Mouse (Mus musculus): ENCODE results near the gene Muc4.

Gene Muc4

GRCm38 (mm10) chr16:32807408-32808185 lies 71.9 kb downstream of the Muc4 start:
- no peak for DNase-seq

DNA sequence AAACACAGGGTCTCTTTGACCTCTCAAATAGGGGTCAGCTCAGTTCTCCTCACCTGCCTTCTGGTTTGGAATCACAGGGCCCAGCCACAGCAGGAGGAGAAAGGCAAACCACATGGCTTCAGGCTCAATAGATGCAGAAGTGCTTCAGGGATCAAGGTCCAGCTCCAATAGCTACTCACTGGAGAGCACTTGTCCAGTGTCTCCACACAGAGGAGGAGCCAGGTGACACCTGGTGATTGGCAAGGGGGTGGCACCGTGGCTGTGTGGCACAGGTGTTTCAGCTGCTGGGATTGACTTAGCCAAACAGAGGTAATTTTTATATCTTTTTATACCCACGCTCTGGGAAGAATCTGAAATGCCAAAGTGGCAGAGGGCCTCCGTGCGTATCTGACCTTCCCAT lies 74.6 kb downstream of the Muc4 start, which contains the start of gene Smbd1:
TSS of gene Smbd1 (minus strand) at position 157 of the 400 bp plus-strand sequence.
- DNase-seq = no peak

- DNase-seq = peak; percentile 88
Measured at GRCm38 (mm10) chr16:32812888-32813361, 77.2 kb downstream of the Muc4 start.

DNA sequence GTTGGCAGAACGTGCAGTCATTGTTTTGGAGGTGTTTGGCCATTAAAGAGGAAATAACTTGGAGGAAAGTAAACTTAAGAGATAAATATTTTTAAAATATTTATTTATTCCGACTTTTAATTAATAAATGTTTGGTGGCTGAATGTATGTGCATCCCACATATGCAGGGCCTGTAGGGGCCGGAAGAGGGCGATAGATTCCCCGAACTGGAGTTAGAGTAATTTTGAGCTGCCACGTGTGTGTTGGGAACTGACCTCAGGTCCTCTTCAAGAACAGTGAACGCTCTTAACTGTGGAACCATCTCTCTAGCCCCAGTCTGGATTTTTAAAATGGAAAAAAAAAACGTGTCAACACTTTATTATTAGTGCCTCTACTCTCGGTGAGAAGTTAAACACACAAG lies 77.7 kb downstream of the Muc4 start:
- DNase-seq = no peak

- no peak for DNase-seq
Measured at GRCm38 (mm10) chr16:32813771-32814170, 78.1 kb downstream of the Muc4 start.

- DNase-seq = peak; percentile 36
Measured at GRCm38 (mm10) chr16:32814539-32814938, 78.9 kb downstream of the Muc4 start.

GRCm38 (mm10) chr16:32815160-32815605 lies 79.5 kb downstream of the Muc4 start:
- no peak for DNase-seq

DNA sequence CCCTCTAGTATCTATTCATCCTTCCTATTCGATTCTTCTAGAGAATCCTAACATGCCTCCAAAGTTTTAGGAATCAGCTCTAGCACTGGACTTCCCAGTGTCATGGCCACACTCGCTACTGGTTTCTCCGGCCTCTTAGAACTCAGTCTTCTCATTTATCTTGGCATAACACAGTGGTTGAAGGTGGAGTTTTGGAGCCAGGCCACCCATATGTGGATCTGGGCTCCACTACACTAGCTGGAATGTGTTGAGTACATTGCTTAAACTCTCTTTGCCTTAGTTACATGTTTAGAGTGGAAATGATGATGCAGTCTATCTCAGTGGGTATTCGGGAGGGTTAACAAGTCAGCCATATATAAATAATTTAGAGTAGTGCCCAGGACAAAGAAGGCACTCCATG lies 82.3 kb downstream of the Muc4 start:
- DNase-seq = no peak

GRCm38 (mm10) chr16:32818441-32818840 lies 82.8 kb downstream of the Muc4 start:
- no peak for DNase-seq

- no peak for DNase-seq
Measured at GRCm38 (mm10) chr16:32821772-32822449, 86.2 kb downstream of the Muc4 start.

- no peak for DNase-seq
Measured at GRCm38 (mm10) chr16:32822450-32822827, 86.8 kb downstream of the Muc4 start.

GRCm38 (mm10) chr16:32822881-32823280 lies 87.2 kb downstream of the Muc4 start:
- DNase-seq = no peak

GRCm38 (mm10) chr16:32823487-32823886 lies 87.8 kb downstream of the Muc4 start:
- DNase-seq = no peak

DNA sequence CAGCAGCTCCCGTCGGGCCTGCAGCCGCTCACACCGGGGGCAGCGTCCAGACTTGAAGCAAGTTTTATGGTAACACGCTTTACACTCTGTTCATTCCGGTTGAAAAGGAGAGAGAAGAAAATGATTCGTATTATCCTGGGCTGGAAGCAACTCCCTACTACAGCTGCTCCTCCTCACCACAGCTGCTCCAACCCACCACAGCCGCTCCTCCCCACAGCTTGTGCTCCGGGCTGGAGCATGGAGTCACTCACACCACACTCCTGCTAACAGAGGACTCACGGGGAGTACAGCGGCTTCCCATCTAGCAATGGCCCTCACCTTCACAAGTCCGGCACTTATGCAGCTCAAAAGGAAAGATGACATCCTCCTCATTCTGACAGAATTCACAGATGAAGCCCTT lies 88.4 kb downstream of the Muc4 start:
- no peak for DNase-seq

GRCm38 (mm10) chr16:32825380-32825779 lies 89.7 kb downstream of the Muc4 start:
- DNase-seq = no peak

DNA sequence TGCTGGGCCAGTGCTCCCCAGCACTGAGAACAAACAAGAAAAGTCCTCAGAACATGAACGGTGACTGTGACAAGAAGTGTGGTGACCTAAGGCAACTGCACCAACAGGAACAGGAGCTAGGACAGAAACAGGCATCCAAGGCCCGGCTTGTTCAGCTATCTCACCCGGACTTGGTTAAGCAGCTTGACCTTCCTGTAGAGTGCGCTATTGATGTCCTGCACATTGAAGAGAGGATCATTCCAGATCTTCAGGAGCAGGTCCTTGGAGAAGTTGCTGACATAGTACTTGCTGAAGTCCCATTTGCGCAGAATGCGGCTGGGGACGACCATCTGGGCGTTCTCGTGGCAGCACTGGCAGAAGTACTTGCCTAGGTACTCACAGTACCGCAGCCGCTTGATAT lies 90.8 kb downstream of the Muc4 start:
- DNase-seq = no peak

DNA sequence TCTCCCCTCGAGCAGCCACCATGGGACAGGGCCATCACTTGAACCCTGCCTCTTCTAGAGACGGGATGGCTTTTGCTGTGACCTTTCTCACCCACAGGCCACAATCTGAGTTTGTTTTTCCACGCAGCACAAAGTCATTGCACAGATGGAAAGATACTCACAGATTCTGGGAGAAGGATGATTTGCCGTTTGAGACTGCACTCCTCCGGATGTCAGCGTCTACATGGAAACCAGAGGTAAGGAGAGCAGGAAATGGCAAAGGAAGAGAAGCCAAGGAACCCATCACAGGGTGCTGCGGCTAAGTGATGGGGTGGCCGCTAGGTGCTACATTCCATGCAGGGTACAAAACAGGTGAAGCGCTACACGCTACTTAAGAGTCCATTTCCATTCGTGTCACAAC lies 93.4 kb downstream of the Muc4 start:
- DNase-seq = no peak

GRCm38 (mm10) chr16:32831501-32831900 lies 95.8 kb downstream of the Muc4 start:
- DNase-seq = no peak
